Mouse (Mus musculus) v-Abl transformed pro-B cells (cell line): ENCODE measurements around the gene Arl15.

Experiments used
- in situ Hi-C, 2 experiments: fragments of 400-800 bp; cut with MboI; formaldehyde crosslinking; loops; one replicate each; pipeline ENCODE4 v1.15.1; 2025; ENCODE audit not compliant: unreplicated experiment in 2 of 2

Arl15 gene

GRCm38 (mm10) chr13:113949708-113950107 lies 155.4 kb downstream of the Arl15 start:
- in situ Hi-C loops, result no loop called here

DNA sequence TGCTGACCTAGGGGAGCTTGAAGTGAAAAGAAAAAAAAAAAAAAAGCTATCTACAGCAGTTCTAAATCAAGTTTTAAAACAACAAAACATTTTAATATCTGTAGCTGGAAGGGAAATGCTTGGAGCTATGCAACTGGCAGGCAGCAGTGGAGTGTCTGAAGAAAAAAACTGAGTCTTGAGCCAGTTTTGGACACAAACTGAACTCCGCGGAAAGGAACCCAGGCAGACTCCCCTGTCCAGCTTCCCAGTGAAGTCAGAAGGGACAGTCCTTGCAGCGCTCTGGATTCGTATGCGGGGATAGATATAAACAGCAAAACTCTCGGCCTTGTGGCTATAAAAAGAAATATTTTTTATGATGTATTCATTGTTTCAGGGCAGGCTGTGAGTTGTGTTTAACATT lies 155.8 kb downstream of the Arl15 start:
- in situ Hi-C loops, result no loop called here

DNA sequence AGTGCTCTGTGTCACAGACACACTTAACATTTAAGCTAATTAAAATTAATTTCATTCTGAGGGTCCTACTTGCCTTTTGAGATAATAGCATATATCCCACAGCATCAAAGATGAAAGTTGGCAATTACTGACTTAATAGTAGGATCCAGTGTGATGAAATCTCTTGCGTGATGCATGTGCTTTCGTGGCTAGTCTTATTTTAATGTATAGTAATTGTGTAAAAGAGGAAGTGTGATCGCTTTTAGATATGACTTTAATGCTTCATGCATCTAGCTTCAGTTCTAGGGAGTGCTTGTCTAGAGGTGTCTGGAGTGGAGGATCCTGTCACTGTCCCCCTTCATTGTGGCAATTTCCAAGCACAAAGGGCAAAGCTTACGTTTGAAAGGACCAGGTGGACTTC lies 163.1 kb downstream of the Arl15 start:
- in situ Hi-C loops, result no loop called here

- in situ Hi-C loops, result no loop called here
Measured at GRCm38 (mm10) chr13:113964945-113965344, 170.6 kb downstream of the Arl15 start.

GRCm38 (mm10) chr13:113970706-113971105 lies 176.4 kb downstream of the Arl15 start:
- in situ Hi-C loops, result no loop called here

DNA sequence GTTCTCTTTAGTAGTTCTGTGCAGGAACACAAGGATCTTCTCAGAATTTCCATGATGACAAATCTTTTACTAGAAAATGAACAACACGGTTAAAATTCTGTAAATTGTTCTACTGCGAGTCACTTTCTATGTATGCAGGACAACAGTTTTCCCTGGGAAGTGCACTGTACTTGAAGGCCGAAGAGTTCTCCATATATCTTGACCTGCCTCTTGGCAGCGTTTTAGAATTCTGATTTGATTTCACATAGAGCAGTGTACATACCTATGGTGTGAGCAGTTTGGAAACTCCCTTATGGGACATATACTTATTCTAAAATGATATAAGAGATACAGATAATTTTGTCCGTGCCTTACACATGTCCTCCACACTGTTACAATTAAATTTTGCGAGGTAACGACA lies 178.1 kb downstream of the Arl15 start:
- in situ Hi-C loops, result no loop called here

DNA sequence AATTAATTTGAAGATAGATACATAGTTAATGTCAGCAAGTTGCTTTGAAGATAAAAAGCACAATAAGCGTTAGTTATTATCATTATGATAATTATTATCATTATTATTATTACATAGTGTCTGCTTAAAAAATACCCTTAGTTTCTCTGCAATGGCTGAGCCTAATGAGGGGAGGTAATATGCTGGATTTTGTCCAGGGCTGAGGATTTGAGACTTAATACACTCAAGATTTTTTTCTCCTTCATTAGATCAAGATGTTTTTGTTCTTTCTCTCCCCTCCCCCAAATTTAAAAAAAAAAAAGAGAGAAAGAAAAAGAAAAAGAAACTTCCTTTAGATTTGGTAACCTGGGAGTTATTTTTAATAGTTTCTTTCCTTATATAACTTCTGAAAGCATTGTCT lies 180.6 kb downstream of the Arl15 start:
- in situ Hi-C loops, result no loop called here

DNA sequence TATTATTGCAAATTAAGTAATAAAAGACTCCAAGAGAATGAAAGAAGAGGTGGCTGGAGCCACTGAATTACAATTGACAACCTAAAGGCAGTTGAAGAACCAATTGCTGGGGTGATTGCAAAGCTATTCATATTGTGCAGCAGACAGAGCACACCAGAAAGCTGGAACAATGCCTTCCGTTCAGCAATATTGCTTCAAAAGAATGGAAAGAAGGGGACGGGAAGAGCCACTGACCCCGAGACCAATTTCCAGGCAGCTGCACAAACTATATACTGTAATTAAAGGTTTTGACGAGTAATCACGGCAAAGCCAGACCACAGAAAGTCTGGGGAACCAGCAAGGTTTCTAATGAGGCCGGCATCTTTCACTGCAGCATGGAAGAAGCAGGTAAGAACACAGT lies 181.4 kb downstream of the Arl15 start:
- in situ Hi-C loops, result no loop called here

- in situ Hi-C loops, result no loop called here
Measured at GRCm38 (mm10) chr13:113976936-113977335, 182.6 kb downstream of the Arl15 start.

- in situ Hi-C loops, result no loop called here
Measured at GRCm38 (mm10) chr13:113980739-113981460, 186.6 kb downstream of the Arl15 start.

DNA sequence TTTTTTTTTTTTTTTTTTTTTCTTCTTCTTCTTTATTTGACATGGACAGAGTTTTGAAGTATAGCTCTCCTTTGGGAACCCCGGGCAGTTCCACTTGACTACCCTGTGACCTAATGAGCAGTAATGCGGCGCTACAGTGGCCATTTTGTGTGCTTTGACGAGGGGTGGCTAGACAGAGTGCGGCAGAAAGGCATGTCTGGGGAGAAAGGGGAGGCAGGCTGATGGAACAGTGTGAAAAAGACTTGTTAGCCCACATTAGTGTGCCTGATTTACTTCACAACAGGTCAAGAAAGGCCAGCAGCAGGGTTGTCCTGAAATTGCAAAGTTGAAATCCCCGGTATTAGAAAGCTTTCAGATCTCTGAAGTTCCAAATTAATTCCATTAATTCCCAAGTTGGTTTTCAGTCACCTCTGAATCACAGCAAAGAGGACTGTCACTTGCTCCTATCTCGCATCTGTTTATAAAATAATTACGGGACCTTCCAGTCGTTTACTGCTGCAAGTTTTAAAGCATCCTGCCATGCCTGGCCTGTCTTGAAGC lies 187.2 kb downstream of the Arl15 start:
- in situ Hi-C loops, result no loop called here

GRCm38 (mm10) chr13:113983633-113984032 lies 189.3 kb downstream of the Arl15 start:
- in situ Hi-C loops, result no loop called here

- in situ Hi-C loops, result no loop called here
Measured at GRCm38 (mm10) chr13:113984491-113984890, 190.2 kb downstream of the Arl15 start.

DNA sequence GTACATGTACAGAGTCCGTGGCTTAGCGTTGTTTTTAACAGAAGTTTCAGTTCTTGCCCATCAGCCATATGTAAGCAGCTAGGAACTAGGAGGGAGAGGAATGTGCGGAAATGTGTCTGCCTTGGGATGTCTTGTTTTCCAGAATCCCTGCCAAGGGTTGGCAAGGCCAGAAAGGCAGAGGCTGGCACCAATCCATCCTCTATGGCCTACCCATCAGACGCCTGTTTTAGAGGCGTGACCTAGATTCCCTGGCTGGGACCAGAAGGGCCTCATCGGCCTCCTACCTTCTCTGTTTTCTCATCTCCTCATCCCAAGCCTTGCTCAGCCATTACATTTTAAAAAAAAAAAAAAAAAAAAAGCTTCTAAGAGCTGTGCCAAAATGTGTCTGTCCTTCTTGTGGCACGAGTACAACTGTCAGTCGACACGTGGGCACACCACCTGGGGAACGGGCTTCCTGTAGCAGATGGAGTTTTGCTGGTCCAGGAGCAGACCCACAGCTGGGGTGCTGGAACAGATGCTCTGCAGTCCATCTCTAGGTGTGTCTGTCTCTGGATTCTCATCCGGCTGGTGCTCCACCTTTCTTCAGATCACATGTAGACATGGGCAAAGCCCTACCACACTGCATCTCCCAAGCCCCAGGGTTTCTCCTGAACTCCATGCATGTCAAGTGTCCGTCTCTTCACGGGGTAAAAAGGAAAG lies 192.7 kb downstream of the Arl15 start:
- in situ Hi-C loops, result no loop called here

DNA sequence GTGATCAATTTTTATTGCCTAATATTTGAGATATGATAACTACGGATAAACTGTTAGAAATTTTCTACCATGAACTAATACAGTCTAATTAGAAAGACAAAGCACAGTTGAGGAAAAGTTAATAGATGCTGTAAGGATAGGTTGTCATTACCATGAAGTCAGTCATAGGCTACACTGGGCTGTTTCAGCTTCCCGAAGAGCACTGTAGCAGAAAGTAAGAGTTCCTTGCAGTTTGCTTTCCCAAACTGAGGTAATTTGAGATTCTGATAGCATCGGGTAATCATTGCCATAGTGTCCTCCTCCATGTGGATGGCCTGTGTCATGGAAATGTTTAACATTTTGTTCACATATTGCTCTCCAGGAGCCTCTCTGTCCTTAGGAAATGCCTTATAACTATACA lies 195.9 kb downstream of the Arl15 start:
- in situ Hi-C loops, result no loop called here

DNA sequence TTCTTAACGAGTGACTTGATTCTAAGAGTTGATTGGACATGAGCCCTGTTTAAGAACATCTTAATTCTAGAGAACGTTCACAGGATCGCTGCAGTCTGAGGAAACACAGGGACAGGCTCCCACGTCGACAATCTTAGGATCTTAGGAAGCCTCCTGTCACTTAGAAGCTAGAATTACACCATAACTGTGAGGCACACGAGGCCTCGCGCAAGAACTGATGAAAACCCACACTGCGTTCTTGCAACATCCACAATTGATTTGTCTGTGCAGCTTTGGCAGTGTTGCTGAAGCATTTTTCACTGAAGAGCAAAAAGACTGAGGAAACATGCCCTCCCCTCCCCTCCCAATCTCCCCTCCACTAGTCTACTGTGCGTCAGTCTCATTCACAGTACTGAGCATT lies 196.4 kb downstream of the Arl15 start:
- in situ Hi-C loops, result no loop called here

- in situ Hi-C loops, result no loop called here
Measured at GRCm38 (mm10) chr13:113993066-113993465, 198.8 kb downstream of the Arl15 start.

- in situ Hi-C loops, result no loop called here
Measured at GRCm38 (mm10) chr13:113994586-113994985, 200.3 kb downstream of the Arl15 start.

DNA sequence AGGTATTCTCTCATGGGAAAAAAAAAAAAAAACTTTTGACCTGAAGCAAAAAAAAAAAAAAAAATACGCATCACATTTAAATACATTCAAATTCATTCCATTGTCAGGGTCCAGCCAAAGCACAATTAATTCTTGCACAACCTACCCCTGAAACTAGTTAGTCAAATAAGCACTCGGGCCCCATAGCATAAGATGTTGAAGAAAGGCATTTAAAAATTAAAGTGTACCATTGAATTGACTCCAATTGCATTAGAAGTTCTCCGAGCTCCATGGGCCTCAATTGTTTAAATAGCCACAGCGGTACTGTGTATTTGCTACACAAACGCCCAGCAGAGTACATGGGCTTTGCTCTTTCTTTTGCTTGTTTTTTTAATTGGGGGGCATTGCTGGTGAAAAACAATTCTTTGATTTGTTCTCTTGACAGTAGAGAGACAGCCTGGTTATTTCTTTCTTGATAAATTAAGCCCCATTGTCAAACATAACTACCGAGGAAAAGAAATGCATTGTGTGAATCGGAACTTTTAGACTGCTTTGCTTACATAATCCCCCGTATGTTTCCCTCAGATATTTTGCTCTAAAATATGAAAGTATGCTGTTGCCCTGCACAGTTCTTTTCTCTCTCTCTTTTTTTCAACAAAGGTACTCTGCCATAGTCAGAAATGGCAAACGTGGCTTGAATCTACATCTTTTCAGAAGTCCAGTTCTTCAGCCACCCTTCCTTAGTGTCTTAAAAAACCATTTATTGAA lies 201.4 kb downstream of the Arl15 start:
- in situ Hi-C loops, result no loop called here

DNA sequence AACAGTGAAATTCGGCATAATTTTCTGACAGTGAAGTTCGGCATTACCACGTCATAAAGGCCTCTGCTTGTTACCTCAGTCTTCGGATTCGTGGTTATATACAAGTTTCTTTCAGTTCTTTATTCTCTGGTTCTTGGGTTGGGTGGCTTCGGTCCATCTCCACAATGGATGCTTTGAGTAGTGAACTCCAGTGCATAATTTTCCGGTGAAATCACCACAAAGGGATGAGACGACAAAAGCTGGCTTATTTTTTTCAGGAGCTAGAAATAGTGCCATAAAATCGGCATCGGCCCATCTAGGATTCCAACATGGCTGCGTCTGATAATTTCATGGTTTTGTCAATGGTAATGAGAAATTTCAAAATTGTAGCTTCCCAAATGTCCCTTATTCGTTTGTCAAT lies 204.5 kb downstream of the Arl15 start:
- in situ Hi-C loops, result no loop called here

DNA sequence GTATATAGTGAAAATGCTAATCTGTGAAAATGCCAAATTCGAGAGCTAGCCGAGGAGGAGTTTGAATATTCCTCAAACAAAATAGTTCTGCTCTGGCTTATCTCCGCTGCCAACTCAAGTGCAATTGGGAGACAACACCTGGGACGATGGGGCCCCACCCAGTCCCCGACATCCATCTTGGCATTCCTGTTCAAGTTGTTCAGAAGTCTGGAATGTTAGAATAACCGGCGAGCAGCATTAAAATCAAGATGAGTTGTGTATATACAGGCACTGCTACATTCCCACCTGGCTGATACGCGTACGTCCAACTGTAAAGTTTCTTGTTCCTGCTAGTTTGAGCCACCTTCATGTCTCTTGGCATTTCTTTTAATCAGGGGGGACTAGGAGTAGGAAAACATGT lies 209.2 kb downstream of the Arl15 start:
- in situ Hi-C loops, result no loop called here
